Mouse (Mus musculus) gastrocnemius, adult 8-10 months (tissue): Measurements from ENCODE around the gene Wdr75. TPM values are rescaled to one million over a fixed set of nuclear protein-coding genes. Genes with fewer than 3 reads are reported as not detected.

Experiments used
- DNase-seq, 2 experiments: peaks; one replicate each; pipeline ENCODE4 v3.0.0; 2022; ENCODE audit warnings: low spot score in 2 of 2
- total RNA-seq, 4 experiments: library from RNA; stranded (reverse); gene quantifications; 2 replicates each; pipeline ENCODE4 v1.2.4; 2022

Gene Wdr75
- total RNA-seq, result 10 to 100 TPM; 11.2 to 18.9 (median 17.2) TPM

- peak; percentile 89 to 92 for DNase-seq
Observed at GRCm38 (mm10) chr1:45794969-45795908, at the start of gene Wdr75. Gene Wdr75, plus strand, starts transcription at chr1:45795166.

- no peak for DNase-seq
Observed at GRCm38 (mm10) chr1:45755902-45756301, 39.1 kb upstream of the Wdr75 start.

- DNase-seq, result no peak
Observed at GRCm38 (mm10) chr1:45756707-45757106, 38.3 kb upstream of the Wdr75 start.

GRCm38 (mm10) chr1:45758011-45758410, 37.0 kb upstream of the Wdr75 start:
- no peak for DNase-seq

- DNase-seq, result no peak
Observed at GRCm38 (mm10) chr1:45760667-45761467, 34.1 kb upstream of the Wdr75 start.

GRCm38 (mm10) chr1:45761468-45761795, 33.5 kb upstream of the Wdr75 start:
- no peak for DNase-seq

GRCm38 (mm10) chr1:45765678-45766077, 29.3 kb upstream of the Wdr75 start:
- peak; percentile 37 to 48 for DNase-seq

- no peak for DNase-seq
Observed at GRCm38 (mm10) chr1:45766123-45766522, 28.8 kb upstream of the Wdr75 start.

- DNase-seq, result peak; percentile 4 to 44
Observed at GRCm38 (mm10) chr1:45767533-45767932, 27.4 kb upstream of the Wdr75 start.

- DNase-seq, result no peak
Observed at GRCm38 (mm10) chr1:45769321-45769720, 25.6 kb upstream of the Wdr75 start.

GRCm38 (mm10) chr1:45770051-45770450, 24.9 kb upstream of the Wdr75 start:
- DNase-seq, result no peak

- no peak for DNase-seq
Observed at GRCm38 (mm10) chr1:45780606-45781288, 14.2 kb upstream of the Wdr75 start.

GRCm38 (mm10) chr1:45816889-45817288, 21.9 kb downstream of the Wdr75 start:
- no peak for DNase-seq

- DNase-seq, result no peak
Observed at GRCm38 (mm10) chr1:45818564-45818963, 23.6 kb downstream of the Wdr75 start.

- DNase-seq, result no peak
Observed at GRCm38 (mm10) chr1:45824441-45824840, 29.5 kb downstream of the Wdr75 start.

- DNase-seq, result peak; percentile 41 to 49
Observed at GRCm38 (mm10) chr1:45825140-45825539, 30.2 kb downstream of the Wdr75 start.

- DNase-seq, result no peak
Observed at GRCm38 (mm10) chr1:45825630-45826029, 30.7 kb downstream of the Wdr75 start.

- no peak for DNase-seq
Observed at GRCm38 (mm10) chr1:45826148-45826547, 31.2 kb downstream of the Wdr75 start.

- DNase-seq, result no peak
Observed at GRCm38 (mm10) chr1:45826796-45827195, 31.8 kb downstream of the Wdr75 start.

GRCm38 (mm10) chr1:45830453-45831206, 35.7 kb downstream of the Wdr75 start:
- no peak for DNase-seq
